Mouse (Mus musculus) frontal cortex, postnatal 14 days (tissue): ENCODE data around the gene Dmrtc2.

ENCODE experiments used
- DNase-seq, 2 experiments: peaks; one replicate each; pipeline ENCODE4 v3.0.0; 2022; ENCODE audit warnings: low spot score in 2 of 2

Gene Dmrtc2

DNA sequence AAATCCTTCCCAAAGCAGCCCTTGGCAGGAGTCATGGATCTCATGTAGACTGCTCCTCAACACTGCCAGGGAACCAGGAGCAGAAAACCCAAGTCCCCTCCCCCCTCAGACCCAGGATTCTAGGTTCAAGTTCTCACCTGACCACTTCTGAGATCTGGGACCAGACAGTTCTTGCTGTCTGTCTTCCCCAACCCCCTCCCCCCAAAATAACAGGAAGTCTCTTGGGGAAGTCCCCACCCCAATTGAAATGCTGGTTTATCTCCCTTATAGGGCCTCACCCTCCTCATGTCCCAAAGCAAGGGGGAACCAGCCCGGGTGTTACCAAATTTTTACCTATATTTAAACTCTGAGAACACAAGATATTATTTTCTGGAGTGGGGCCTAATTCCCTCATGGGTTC is 32.0 kb downstream of the Dmrtc2 start:
- no peak for DNase-seq

DNA sequence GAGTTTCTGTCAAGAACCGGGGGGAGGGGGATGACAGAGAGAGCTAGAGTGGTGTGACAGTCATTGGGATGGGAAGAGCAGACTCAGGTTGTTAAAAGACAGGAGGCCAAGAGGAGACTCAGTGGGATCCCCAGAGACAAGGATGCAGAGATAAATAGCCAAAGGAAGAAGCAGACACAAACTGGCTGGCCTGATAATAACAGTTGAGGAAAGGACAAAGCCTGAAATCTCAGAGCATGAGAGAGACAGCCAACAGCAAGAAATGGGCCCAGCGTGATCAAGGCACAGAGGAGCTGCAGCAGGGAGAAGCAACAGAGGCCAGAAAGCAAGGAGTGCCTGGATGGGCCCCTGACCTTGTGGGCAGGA is 32.4 kb downstream of the Dmrtc2 start:
- DNase-seq = no peak

DNA sequence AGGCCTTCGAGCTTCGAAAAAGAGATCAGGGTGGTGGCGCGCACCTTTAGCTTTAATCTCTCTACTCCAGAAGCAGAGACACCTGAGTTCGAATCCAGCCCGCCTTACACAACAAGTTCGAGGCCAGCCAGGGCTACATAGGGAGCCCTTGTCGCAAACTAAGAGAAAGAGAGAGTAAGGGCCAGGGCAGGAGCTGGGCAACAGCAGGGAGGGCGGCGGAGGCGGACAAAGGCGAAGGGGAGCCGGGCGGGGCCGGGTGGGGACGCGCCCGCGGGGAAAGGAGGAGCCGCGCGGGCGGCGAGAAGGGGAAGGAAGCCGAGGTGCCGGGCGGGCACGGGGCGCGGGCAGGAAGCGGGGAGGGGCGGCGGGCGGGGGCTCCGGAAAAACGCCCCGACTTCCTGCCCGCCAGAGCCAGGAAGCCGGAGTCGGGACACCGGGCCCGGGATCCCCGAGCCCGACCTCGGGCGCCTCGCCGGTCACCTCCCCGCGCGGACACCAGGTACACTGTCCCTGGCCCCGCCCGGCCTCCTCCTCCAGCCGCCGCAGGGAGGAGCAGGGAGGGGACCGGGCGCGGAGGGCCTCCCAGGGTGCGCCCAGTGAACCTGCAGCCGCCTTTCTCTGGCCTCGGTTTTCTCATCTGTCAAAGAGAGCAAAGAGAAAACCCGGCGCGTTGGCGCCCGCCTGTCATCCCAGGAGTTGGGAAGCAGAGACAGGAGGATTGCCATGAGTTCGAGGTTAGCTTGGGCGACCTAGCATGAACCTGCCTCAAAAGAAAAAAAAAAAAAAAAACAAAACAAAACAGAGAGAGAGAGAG is 33.0 kb downstream of the Dmrtc2 start, which contains the start of gene Arhgef1:
Gene Arhgef1, plus strand, starts transcription at position 283 of the 814 bp plus-strand sequence.
- peak in 1 of 2 experiments; percentile 28 for DNase-seq

DNA sequence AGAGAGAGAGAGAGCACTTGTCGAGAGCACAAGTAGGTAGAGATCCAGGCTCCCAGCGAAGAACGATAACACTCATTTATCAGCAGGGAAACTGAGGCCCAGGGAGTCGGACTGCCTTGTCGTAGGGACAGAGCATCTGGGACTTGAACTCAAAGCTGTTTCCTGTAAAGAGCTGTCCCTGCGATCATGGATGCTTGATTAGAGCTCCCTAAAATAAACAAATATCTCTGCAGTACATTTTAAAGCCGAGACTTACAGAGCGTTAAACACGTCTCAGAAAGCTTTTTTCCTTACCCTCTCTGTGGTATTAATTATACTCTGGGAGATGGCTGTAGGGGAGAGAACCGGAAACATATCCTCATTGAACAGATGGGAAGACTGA is 33.6 kb downstream of the Dmrtc2 start:
- DNase-seq = no peak

DNA sequence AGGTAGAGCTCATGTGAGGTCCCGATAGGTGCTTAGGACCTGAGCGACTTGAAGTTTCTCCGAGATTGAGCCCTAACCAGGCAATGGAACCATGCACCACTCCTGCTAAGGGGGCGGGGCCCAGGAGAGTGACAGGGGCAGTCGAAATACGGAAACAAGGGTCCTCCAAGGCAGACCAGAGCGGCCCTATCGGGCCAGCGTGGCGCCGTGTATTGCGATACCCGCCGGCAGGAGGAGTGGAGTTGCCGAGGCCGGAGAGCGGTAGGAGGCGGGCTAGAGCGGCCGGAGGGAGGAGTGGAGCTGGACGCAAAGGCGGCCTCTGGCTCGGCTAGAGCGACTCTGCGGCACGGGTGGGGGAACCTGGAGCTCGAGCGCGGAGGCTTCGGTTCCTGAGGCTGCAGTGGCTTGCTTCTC is 34.2 kb downstream of the Dmrtc2 start:
- peak; percentile 96 for DNase-seq

DNA sequence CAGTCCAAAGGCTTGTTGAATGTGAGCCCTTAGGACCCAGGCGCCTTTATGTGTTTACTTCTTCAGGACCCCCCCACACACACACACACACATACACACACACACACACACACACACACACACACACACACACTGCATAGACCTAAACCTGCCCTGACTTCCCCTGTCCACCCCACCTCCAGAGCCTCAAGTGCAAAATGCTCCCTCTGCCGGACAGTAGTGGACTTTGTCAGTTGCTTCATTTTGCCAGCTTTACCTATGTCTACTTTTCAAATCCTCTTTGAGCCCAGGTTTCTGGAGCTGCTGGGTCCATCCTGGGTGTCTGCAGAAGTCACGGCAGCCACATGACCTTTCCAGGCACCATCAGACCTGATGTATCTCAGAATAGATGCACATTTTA is 35.1 kb downstream of the Dmrtc2 start:
- DNase-seq = peak in 1 of 2 experiments; percentile 37

- DNase-seq = no peak
These were observed 36.7 kb downstream of the Dmrtc2 start for GRCm38 (mm10) chr7:24906551-24906950.

GRCm38 (mm10) chr7:24907211-24907748 is 37.4 kb downstream of the Dmrtc2 start:
- DNase-seq = no peak

DNA sequence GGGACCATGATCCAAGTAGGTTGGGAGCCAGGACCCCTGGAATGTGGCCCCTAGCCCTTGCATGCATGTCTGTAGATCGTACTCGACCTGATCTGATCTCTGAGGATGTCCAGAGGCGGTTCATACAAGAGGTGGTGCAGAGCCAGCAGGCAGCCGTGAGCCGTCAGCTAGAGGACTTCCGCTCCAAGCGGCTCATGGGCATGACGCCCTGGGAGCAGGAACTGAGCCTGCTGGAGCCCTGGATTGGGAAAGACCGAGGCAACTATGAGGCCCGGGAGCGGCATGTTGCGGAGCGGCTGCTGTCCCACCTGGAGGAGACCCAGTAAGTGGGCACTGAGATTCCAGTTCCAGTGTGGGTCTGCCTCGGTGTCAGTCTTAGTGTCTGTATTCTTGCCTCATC is 42.6 kb downstream of the Dmrtc2 start:
- DNase-seq = no peak

DNA sequence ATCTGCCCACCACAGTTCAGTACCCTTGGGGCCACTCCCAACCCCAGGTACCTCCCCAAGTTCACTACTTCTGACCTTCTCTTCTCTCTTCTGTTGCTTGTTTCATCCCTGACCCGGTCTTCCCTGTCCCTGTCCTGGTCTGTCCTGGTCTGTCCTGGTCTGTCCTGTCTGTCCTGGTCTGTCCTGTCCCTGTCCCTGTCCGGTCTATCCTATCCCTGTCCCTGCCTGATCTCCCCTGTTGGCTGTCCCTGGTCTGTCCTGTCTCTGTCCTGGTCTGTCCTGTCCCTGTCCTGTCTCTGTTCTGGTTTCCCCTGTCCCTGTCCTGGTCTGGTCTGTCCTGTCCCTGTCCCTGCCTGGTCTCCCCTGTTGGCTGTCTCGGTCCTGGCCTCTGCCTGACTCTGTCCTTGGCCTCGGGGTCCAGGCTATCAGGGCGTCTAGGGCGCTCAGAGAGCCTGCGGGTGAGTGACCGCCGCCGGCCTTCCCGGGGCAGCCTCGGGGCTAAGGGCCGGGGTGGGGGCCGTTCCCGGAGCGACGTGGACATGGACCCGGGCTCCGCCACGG is 49.0 kb downstream of the Dmrtc2 start:
- DNase-seq = no peak

- DNase-seq = no peak
These were observed 49.9 kb downstream of the Dmrtc2 start for GRCm38 (mm10) chr7:24919728-24920127.
